Mouse (Mus musculus) thymus, postnatal 25 days (tissue): Measurements from ENCODE around the gene Abcg4.

ENCODE experiments used
- DNase-seq: peaks from one replicate; pipeline ENCODE4 v3.0.0; 2022

Abcg4 gene

DNA sequence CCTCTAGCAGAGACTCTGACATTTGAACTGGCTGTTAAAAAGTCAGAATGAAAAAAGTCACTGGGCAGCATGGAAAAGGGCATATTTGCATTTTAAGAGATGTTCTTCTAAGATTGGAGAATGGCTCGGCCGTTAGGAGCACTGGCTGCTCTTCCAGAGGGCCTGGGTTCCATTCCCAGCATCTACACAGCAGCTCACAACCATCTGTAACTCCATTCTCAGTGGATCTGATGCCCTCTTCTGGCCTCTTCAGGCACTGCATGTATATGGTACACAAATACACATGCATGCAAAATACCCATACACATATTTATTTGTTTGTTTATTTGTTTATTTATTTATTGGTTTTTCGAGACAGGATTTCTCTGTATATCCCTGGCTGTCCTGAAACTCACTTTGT, 19.3 kb downstream of the Abcg4 start:
- DNase-seq = peak; percentile 64

DNA sequence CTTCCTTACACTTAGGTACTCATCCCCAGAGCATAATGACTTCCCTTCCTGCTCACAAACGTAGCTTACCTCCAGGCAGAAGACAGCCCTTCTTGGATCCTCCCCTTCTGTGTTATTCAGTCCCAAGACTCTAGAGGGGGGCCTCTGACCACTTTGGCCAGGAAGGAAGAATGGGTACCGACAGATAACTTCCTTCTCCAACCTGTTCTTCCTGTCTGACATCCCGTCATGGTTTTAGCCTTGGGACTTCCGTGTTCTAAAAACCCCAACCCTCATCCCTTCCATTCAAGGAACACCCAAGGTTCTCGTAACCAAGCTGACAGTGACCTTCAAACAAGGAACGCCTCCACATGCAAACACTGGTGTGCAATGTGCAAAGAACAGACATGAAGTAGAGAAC, 20.0 kb downstream of the Abcg4 start, which contains the start of gene Nlrx1:
TSS of gene Nlrx1 (minus strand) at position 168 of the 400 bp plus-strand sequence.
- no peak for DNase-seq

DNA sequence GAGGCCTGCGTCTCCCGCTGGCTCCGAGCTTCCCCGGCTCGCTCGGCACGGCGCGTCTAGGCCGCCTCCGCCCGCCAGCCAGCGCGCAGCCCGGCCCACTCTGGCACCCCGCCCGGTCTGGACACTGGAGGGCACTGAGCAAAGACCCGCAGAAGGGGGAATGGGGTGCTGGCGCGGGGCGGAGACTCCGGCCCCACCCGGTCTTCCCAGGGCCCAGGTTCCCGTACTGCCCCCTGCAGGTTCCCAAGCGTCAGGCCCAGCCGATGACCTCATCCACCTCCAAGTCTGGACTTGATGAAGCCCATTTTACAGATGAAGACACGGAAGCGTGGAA, 20.4 kb downstream of the Abcg4 start:
- peak; percentile 88 for DNase-seq

DNA sequence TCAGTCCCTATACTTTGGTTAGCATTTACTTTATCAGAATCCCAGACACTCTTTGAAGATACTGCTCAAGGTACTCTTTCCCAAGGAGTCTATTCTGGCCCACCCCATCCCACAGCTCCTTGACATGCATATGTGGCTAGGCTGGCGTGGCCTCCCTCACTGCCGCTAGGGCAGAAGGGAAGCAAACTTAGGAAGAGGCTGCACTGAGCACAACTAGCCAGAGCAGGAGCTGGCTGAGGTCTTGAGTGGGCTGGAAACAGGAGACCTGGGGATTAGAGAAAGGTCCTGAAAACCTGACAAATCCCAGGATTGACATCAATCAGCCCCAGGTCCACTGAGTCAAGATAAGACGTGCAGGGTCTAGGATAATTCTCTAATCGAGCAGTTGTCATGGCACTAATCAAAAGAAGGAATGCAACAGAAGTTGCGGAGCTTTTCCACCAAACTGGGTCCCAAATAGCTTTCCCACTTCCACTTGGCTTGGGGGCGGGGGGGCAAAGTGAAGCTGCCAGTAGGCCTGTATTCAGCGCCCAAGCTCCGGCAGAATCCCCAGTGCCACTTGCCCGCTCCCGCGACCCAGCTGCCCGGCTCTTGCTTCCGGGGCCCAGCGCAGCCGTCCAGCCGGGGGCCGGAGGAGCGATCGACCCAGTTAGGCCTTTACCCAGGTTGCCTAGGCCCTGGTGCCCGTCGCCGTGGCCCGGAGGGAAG, 20.9 kb downstream of the Abcg4 start:
- no peak for DNase-seq

DNA sequence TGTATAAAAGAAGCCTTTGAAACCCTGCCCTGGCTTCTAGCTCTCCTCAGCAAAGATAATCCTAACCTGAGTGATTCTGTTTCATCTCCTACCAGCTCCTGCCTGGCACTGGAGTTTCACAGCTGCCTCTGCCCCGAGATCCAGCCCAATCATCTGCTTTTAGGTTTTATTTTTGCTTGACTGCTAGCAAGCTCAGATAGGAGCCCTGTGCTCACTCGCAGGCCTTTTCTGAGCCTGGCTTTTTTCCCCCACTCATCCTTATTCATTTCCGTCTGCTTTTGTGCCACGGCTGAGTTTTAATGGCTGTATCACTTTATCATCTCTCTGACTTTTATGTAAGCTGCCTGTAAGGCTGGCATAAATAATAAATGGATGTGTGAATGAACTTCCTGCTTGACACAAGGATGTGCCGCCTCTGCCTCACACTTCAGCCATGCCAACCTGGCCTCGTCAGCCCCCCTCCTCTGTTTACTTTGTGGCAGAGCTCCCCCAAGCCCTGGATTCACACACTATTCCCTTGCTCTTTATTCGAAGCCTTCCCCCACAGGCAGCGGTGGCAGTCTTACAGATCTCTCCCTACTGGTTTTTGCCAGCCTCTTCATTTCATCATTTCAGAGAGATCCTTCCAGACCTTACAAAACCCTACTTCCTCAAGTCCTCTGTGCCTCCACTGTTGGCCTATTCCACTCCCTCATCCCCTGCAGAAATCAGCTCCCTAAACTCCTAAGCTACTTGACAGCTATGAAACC, 21.8 kb downstream of the Abcg4 start:
- no peak for DNase-seq

DNA sequence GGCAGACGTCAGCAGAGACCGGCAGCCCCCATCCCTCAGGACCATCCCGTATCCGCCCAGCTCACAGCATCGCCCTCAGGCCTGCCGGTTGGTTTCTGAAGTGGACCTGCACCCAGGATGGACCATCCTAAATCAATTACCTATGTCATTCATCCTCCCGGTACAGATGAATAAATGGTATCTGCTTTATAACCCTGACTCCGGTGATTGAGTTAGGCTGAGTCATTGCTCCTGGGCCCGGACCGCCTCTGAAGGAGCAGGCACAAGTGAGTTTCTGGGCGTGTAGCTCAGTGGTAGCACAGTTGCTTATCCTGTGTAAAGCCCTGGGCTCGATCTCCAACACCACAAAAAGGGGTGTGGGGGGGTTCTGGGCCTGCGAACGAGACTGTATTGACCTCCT, 27.0 kb downstream of the Abcg4 start:
- no peak for DNase-seq

DNA sequence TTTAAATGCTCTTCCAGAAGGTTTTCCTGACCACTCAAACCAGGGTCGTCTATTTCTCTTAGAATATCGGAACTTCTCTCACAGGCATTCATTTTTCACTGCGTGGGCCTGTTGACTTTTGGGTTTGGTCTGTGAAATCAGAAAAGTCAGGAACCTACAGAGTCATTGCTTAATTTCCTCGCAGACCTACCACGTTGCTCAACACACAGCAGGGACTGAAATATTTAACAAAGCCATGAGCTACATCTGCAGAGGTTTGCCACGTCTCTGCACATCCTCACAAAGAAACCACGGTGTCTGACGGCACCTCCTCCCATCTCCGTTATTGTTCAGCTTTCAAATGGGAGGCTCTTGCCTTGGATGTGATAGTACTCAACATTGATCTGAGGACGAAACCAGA, 29.4 kb downstream of the Abcg4 start:
- no peak for DNase-seq

DNA sequence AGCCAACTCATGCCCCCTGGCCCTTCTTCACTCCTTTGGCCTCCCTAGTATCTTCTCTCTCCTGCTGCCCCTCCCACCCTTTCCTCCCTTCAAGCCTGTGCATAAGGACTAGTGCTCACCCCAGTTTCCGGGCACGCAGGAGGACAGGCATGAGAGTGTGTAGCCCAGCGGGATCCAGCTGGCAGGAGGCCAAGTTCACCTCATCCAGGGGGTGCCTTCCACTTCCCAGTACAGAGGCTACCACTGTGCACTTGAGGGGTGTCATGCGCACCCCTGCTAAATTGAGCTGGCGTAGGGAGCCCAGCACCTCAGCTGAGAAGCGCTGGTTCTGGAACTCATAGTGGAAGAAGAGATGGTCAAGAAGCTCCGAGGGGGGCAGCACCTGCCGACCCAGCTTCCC, 32.2 kb downstream of the Abcg4 start:
- no peak for DNase-seq

DNA sequence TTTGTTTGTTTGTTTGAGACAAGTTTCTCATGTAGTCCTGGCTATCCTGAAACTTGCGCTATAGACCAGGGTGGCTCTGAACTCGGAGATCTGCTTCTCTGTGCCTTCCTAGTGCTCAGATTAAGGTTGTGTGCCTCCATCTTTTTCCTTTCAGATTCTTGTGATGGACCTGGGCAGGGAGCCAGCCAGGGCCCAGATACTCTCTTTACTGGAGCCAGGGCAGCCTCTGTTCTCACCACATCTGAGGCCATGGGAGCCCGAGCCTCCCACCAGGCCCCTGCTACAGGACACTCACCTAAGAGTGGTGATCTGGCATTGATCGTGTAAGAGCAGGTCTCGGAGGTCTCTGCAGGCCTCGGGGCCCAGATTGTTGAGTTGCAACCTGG, 33.3 kb downstream of the Abcg4 start:
- no peak for DNase-seq

DNA sequence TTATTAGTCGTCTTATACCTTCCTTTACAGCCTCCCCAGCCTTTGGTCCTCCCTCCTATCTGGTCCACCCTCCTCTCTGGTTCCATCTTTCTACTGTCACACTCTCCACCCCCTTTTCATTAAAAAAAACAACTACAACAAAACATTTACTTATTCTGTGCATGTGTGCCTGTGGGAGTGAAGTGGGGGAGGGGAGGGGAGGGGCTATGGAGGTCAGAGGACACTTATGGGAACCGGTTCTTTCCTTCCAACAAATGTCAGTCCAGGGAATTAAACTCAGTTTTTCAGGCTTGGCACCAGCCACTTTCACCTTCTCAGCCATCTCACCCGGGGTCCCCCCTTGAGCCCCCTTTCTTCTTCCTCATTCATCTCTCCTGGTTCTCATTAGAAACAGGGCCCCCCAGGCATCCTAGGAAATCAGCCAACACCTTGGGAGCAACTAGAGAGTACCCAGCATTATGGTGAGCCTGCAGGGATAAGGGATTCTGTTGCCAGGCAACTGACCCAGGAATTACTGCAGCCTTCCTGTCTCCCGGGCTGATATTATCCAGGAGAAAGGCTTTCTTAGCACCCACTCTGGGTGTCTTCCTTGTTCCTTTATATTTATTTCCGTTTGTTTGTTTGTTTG, 33.8 kb downstream of the Abcg4 start:
- DNase-seq = no peak

DNA sequence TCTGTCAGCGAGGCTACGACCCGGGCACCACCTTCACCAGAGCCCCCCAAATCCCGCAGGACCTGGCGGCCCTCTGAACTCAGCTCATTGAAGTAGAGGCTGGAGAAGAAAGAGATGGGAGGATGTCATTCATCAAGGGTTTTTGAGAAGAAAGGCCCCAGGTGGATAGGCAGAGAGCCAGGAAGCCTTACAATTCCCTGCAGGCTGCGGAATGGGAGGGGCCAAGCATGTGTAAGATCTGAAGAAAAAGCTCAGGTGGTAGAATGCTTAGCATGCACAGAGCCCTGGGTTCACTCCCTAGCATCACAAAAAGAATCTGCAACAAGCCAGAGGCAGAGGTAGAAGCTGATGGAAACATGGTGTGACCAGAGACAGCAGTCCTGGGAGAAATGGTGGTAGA, 35.0 kb downstream of the Abcg4 start:
- DNase-seq = peak; percentile 72

DNA sequence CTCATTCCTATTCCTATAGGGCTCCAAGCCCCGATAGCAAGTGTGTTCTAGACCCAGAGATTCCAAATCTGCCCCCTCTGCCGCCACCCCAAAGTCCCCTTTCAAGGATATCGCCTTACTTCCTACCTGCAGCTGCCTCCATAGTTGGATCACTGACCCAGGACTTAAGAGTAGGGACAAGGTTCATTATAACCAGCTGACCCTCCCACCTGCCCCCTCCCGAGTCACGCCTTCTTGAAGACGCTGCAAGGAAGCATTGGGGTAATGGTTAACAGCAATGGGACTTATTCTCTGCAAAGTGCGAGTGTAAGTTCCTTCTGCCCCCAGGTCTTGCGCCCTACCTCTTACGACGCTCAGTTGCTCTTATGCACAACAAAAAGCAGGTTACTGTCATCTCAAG, 37.1 kb downstream of the Abcg4 start, which contains the start of gene Pdzd3:
TSS of gene Pdzd3 (minus strand) at position 158 of the 400 bp plus-strand sequence.
- no peak for DNase-seq

DNA sequence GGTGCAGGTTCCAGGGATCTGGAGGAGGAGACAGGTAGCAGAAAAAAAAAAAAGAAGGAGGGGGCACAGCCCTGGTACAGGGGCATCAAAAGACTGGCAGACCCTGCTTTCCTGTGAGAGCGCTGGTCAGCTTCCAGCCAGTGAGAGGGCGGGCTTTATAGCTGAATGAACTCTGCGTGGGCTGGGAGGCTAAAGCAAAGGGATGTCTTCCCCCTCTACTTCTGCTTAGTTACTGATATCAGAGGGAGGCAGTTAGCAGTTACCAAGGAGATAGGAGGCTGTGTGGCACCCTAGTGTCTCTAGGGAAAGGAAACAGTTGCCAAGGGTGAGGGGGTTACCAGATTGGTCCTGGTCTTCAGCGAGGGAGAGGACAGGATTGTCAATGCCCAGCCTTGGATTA, 38.0 kb downstream of the Abcg4 start:
- DNase-seq = no peak

DNA sequence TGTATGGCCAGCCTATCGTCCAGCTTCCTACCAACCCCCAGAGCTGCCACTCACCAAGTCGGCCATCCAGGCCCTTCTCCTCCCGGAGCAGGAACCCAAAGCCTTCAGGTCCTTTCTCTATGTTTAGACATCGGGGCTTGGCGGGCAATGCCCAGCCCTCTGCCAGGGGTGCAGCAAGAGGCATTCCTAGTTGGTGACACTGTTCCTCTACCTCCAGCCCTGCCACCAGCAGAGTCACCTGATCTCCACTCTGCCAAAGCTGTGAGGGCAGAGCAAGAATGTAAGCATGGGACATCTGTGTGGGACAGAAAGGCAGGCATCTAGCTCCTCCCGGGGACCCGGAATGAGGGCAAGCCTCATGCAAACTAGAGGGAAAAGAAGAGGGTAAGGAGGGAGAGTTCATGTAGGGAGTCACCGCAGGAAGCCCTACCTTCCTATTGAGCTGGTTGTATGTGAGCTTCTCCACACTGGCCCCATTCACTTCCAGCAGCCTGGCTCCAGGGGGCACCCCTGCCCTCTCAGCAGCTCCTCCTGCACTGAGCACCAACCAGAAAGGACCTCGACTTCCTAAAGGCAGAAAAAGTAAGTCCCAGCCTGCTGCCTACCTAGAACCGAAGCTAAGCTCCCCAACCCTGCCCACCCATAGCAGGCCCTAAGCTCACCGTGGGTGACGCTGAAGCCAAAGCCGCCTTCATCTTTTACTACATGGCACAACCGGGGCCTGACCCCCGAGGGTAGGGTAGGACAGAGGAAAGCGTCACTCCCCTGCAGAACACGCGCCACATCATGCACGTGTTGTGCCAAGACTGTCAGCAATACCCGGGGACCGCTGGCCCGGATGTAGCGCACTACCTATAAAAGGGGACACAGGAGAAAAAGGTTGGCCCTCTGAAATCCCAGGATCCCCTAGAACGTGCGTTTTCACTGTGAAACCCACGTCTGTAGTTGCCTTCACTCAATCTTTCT, 39.0 kb downstream of the Abcg4 start:
- DNase-seq = peak; percentile 90

DNA sequence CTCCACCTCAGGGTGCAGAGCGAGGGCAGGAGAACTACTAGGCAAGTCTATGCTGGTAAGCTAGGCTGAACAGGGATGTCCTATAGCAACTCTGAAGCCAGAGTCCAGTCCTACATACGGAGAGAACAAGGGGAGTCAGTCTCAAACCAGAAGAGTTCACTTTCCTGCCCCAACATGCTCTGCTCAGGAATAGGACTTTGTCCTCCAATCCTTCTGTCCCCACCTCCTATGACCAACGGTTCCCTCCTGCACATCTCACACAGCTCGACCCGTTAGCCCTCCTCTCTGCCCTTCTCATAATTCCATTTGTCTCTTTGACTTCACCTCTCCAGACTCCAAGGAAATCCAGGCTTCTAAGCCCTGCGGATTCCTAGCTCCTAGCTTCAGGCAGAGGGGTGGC, 40.5 kb downstream of the Abcg4 start:
- DNase-seq = no peak

DNA sequence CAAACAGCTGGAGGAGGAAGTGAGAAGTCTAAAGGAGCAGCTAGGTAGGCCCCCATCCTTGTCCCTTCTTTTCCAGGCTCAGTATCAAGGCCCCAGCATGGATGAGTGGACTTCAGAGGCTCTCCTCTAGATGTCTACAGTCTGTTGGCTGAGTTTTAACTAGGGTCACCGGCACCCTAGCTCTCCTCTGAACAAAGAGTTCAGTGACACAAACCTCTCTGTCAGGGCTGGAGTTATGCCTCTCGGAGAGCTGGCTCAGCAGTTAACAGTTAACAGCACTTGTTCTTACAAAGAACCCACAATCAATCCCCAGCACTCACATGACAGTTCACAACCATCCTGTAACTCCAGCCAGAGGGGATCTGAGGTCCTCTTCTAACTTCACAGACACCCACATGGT, 44.8 kb downstream of the Abcg4 start:
- DNase-seq = no peak

DNA sequence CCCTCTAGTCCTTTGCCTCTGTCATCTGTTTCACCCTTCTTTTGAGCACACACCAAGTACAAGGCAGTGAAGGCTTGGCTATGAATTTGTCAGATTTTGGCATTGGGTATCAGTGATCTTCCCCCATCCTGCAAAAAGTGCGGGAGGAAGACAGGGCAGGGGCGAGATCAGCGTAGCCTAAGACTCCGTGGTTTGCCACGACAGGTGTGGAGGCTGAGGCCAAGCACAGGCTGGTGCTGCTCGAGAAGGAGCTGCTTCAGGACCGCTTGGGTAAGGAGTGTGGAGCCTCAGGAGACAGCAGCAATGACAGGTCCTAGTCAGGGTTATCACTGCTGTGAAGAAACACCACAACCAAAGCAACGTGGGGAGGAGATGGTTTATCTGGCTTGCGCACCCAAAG, 47.0 kb downstream of the Abcg4 start:
- DNase-seq = peak; percentile 64

DNA sequence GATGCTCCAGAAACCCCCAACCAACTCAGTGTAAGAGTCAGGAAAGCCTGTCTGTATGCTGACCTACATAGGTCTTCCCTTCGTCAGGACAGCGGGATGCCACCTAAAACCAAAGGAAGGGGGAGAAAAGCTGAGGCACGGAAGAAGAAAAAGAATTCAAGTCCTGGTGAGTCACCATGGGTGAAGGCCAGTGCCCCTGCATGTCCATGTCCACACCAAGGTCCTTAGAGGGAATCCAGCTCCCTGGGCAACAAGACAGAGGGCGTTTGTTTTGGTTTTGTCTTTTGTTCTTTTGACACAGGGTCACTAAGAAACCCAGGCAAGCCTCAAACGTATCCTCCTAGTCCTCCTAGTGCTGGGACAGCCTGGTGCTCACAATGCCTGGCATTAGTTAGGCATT, 47.5 kb downstream of the Abcg4 start:
- no peak for DNase-seq

DNA sequence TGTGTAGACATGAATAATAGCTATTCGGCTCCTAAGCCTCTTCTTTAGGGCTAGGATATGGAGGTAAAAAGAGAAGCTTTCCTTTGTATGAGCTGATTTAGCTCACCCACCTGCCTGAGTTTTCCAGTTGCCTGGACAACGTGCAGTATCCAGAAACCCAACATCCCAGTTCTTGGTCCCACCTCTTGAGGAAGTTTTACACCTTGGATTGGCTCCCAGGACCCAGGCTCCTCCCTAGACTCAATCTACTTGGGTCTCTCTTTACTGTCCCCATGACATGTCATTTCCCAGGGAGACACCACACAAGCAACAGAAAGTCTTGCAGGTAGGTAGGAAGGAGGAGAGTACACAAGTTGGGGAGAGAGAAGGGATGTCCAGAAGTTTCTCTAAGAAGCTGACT, 48.0 kb downstream of the Abcg4 start, which contains the start of gene Ccdc153:
TSS of gene Ccdc153 (plus strand) at position 278 of the 400 bp plus-strand sequence.
- DNase-seq = no peak

DNA sequence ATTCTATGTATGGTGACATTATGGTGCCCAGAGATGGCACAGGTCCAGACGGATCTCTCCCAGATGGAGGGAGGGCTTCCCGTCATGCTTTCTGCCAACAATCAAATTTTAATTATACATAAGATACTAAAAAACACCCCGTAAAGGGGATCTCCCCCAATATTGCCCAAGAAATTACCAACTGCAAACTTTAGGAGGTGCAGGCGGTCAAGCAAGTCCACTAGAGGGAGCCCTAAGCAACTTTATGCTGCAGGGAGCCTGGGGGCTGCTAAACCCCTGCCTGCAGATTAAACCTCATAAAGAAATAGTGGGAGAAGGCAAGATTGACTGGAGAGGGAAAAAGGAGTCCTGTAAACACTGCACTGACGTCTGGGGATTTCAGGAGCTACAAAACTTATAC, 49.0 kb downstream of the Abcg4 start:
- DNase-seq = peak; percentile 86

DNA sequence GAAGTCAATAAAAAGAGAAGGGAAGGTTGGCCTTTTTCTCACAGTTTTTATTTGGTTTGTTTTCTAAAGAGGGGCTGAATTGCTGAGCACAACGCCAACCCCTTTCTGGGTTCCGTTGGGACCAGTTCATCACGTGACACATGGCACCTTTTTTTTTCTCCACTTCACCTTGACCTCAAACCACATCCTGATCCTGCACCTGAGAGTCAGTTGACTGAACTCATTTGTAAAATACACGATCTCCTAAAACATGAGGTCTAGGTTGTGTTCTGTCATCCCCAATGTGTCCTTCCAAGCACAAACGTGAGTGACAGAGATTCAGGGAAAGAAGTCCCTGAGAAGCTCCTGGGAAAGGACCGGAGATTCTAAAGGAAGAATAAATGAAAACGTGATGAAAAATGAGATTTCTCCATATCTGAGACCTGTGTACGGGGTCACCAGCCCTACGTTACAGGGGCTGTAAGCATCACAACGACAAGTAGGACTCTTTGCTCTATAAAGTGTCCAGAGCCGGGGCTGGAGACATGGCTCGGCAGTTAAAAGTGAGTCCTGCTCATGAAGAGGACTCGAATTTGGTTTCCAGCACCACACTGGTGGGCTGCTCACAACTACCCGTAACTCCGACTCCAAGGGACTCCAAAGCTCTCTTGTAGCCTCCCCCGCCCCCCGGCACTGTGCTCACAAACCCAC, 49.8 kb downstream of the Abcg4 start:
- peak; percentile 78 for DNase-seq

DNA sequence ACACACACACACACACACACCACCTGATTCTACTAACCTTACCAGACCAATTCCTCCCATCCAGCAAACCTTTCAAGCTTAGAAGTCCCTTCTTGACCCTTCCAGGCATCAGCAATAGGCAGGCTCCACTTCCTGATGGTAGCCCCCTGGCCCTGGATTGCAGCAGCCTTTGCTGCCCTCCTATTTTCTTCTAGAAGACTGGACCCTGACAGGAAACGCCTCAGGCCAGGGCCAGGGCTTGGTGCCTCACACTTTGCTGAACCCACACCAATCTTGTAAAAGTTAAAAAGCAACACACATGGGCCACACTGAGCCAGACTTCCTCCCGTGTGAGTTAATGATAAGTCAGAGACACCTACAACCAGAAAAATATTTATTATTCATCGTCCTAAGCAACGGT, 51.3 kb downstream of the Abcg4 start:
- DNase-seq = peak; percentile 53
